9 mouse cellular contexts compared by ENCODE assay signal in the genomic region with DNA sequence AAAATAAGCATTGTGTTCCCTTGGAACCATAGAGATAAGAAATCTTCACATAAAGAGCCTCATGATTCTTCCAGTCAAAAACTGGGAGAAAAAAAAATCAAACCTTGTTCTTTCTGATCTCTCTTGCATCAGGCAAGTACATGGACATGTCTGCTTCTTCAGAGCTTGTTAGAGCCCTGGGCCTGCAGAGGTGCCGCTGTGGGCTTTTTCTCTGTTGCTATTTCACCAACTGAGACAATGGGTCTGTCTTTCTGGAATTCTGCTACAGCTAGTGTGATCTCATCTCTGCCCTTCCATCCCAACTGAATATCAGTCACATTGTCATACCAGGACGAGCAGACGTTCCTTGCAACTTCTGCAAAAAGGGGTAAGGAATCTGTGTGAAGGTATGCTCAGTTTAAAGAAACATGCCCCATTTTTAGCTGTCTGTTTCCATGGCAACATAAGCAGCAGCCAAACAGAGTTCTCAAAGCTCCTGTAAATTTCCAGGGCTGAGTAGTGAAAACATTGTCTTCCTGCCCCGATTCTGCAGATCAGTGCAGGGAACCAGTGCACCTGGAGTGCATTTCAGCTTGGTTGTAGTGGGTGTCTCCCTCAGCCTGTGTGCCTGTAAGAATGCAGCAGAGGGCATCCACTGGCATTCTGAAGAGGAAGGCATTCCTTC.
DNase-seq lines count a peak whose midpoint lies in the region; ATAC-seq lines count a peak whose summit lies in the region.
"Had no signal": no experiment of that assay in that cellular context is flagged by ENCODE, and none has a peak within 500 bp of the region (broad histone marks: within the 10 kb centered on the region; RNA-seq: fewer than 3 reads in every experiment).

No protein-coding gene starts in this region.

- no peak for ATAC-seq in heart, embryonic 11.5 days (replicated peaks; ENCODE audit: insufficient number of reproducible peaks, low FRiP score, low TSS enrichment)

- no peaks in the 10 kb centered on the region for H3K9me3 ChIP-seq in heart, embryonic 11.5 days (replicated peaks; ENCODE audit: control insufficient read depth, low read length)
- H3K9me3 ChIP-seq: G1E had no signal

- H3K4me3 ChIP-seq in heart, embryonic 11.5 days (ENCODE audit: low read depth, low read length), result no peak overlapping the region

- peak; percentile 30 for DNase-seq in heart, adult 8-10 months (ENCODE audit: low spot score)
- DNase-seq in ZHBTc4 (ENCODE audit: low read depth, low spot score), result peak; percentile 13
- peak; percentile 60 to 82 for DNase-seq in frontal cortex, postnatal 36 days (ENCODE audit: low spot score in 2 of 2)
- peak; percentile 79 to 82 for DNase-seq in left cerebral cortex, adult 9 months (ENCODE audit: low spot score in 2 of 2)
- peak; percentile 65 for DNase-seq in right cerebral cortex, postnatal 25 days
- DNase-seq in spleen, postnatal 36 days (ENCODE audit: low spot score in 2 of 2), result no peak
- DNase-seq in thymus, postnatal 0 days (ENCODE audit: low spot score), result no peak

- H3K36me3 ChIP-seq in heart, embryonic 11.5 days (ENCODE audit: control insufficient read depth, insufficient read depth, low read length), result no peaks in the 10 kb centered on the region

- no peak overlapping the region for H3K9ac ChIP-seq in heart, embryonic 11.5 days (ENCODE audit: low read depth, low read length)

- peaks cover 22% of the 10 kb centered on the region for H3K4me1 ChIP-seq in heart, embryonic 11.5 days (ENCODE audit: control insufficient read depth, insufficient read depth, low read length)

- no peaks in the 10 kb centered on the region for H3K27me3 ChIP-seq in heart, embryonic 11.5 days (ENCODE audit: control insufficient read depth, insufficient read depth, low read length)

- H3K27ac ChIP-seq in heart, embryonic 11.5 days (ENCODE audit: low read depth, low read length), result no peak overlapping the region; the same call in 1 of the 2 replicates

- 22% methylated on average over 4 of the region's 4 CpGs for WGBS in heart, embryonic 11.5 days (ENCODE audit: insufficient replicate concordance)

- H3K4me2 ChIP-seq in heart, embryonic 11.5 days, result no peak overlapping the region

Comparison
In these comparisons a context has a peak if more than half of its experiments do, and no peak if none do; other contexts are left out.
1. DNase-seq: peak in heart, adult 8-10 months (single experiment), ZHBTc4 (single experiment), frontal cortex, postnatal 36 days (2 of 2), left cerebral cortex, adult 9 months (2 of 2) and right cerebral cortex, postnatal 25 days (single experiment); none in spleen, postnatal 36 days (0 of 2) and thymus, postnatal 0 days (single experiment).